Mouse (Mus musculus) thymus, adult 2 months (tissue): Measurements from ENCODE around the gene Drp2. TPM values are rescaled to one million over a fixed set of nuclear protein-coding genes. Genes with fewer than 3 reads are reported as not detected.

ENCODE experiments used
- DNase-seq: peaks from one replicate; pipeline ENCODE4 v3.0.0; 2021
- H3K27ac ChIP-seq: fragments of 200-500 bp; 2 replicates; pipeline ENCODE4 v1.5.1; 2012; ENCODE audit warnings: low read length, control low read depth; ENCODE audit not compliant: control insufficient read depth, insufficient read depth
- H3K27me3 ChIP-seq: fragments of 200-500 bp; 2 replicates; pipeline ENCODE4 v1.6.1; 2012; ENCODE audit warnings: mild to moderate bottlenecking, low read length, moderate library complexity, mixed read lengths; ENCODE audit not compliant: control insufficient read depth, insufficient read depth
- H3K36me3 ChIP-seq: fragments of 200-500 bp; 2 replicates; pipeline ENCODE4 v1.6.1; 2012; ENCODE audit warnings: mild to moderate bottlenecking, low read length, moderate library complexity; ENCODE audit not compliant: control insufficient read depth, insufficient read depth
- H3K4me1 ChIP-seq: fragments of 200-500 bp; replicated peaks from 2 replicates; pipeline ENCODE4 v1.6.1; 2012; ENCODE audit warnings: low read length; ENCODE audit not compliant: control insufficient read depth, insufficient read depth
- H3K4me3 ChIP-seq: fragments of 200-500 bp; 2 replicates; pipeline ENCODE4 v1.5.1; 2012; ENCODE audit warnings: mild to moderate bottlenecking, low read length, control low read depth, moderate library complexity; ENCODE audit not compliant: control insufficient read depth, insufficient read depth
- CTCF ChIP-seq: fragments of 200-500 bp; IDR thresholded peaks from 2 replicates; pipeline ENCODE4 v1.5.1; 2012; ENCODE audit warnings: mild to moderate bottlenecking, control low read depth, low read length, moderate library complexity, borderline replicate concordance; ENCODE audit not compliant: control insufficient read depth, poor library complexity, insufficient read depth; ENCODE audit errors: extremely low read depth
- POLR2A ChIP-seq: fragments of 200-500 bp; IDR thresholded peaks from 2 replicates; pipeline ENCODE4 v1.6.1; 2012; ENCODE audit warnings: mild to moderate bottlenecking, low read length, control low read depth, moderate library complexity; ENCODE audit not compliant: control insufficient read depth, poor library complexity, insufficient read depth; ENCODE audit errors: extremely low read depth
- WGBS: fragments of 180-500 bp; shearing (Covaris S2); methylation state at CpG from one replicate; pipeline ENCODE4 v1.1.7; 2018; 5-methylcytosine and 5-hydroxymethylcytosine counted together
- polyA plus RNA-seq: library from polyadenylated mRNA; depleted of rRNA; stranded (reverse); fragments of >200 nt; gene quantifications from 2 replicates; pipeline ENCODE4 v1.2.3, GENCODE M21; 2012; rRNA removed

Drp2 gene
- polyA plus RNA-seq, 1 experiment: 0.97 TPM

GRCm38 (mm10) chrX:134500651-134501050 lies 96.3 kb downstream of the Drp2 start:
- no peak overlapping the region for H3K27ac ChIP-seq
- H3K4me1 ChIP-seq: no peaks in the 10 kb centered on the region
- no peak for TF ChIP-seq CTCF
- TF ChIP-seq POLR2A: no peak
- no peak overlapping the region for H3K4me3 ChIP-seq
- no peaks in the 10 kb centered on the region for H3K36me3 ChIP-seq
- DNase-seq: no peak
- 83% methylated on average over 8 of the region's 8 CpGs for WGBS
- H3K27me3 ChIP-seq: no peaks in the 10 kb centered on the region

Other genes starting within 250 kb of the Drp2 start
- gene Xkrx, start 242.5 kb upstream of the Drp2 start, polyA plus RNA-seq: 15.1 and 19.1 TPM in 2 replicates
- not detected in 2 replicates for gene Arl13a, start 217.1 kb upstream of the Drp2 start, polyA plus RNA-seq
- 0.19 and 0.34 TPM in 2 replicates for gene Nox1, start 182.6 kb upstream of the Drp2 start, polyA plus RNA-seq
- gene Trmt2b, start 127.6 kb upstream of the Drp2 start, polyA plus RNA-seq: 10.2 and 11.8 TPM in 2 replicates
- 1.9 and 2.3 TPM in 2 replicates for gene Tmem35a, start 109.3 kb upstream of the Drp2 start, polyA plus RNA-seq
- 5.5 and 6.4 TPM in 2 replicates for gene Cenpi, start 96.5 kb upstream of the Drp2 start, polyA plus RNA-seq
- gene Taf7l, start 71.9 kb downstream of the Drp2 start, polyA plus RNA-seq: not detected in 2 replicates
- gene Timm8a1, start 137.3 kb downstream of the Drp2 start, polyA plus RNA-seq: 1.8 TPM in 2 replicates
- gene Btk, start 179.0 kb downstream of the Drp2 start, polyA plus RNA-seq: 1.4 and 1.5 TPM in 2 replicates
- 157 and 177 TPM in 2 replicates for gene Rpl36a, start 181.1 kb downstream of the Drp2 start, polyA plus RNA-seq
- 2.0 TPM in 2 replicates for gene Gla, start 196.6 kb downstream of the Drp2 start, polyA plus RNA-seq
- gene Hnrnph2, start 196.6 kb downstream of the Drp2 start, polyA plus RNA-seq: 15.9 and 18.2 TPM in 2 replicates